Mouse (Mus musculus): ENCODE measurements at regions not wholly inside any gene's neighbourhood (a gene's known extent, or its start where the extent isn't known, plus 50 kb on each side); places are given as distances from the start of the nearest gene placed in this dataset.

DNA sequence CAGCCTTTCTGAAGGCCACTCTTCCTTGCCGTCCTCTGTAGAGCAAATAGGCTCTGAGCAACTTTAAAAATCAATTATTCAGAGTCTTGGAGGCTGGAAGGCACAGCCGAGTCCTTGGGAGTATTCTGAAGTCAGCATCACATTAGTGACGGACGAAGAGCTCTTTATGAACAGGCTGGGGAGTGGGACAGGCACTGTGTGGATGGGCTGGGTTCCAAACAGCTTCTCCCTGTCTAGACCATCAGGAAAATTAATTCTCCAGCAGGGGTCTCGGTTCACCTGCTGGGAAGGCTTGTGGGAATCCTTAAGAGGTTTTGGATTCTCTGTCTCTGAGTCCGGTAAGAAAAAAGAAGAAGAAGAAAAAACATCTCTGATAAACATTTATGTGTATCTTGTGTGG is 110.9 kb downstream of the Gm9817 start:
- Histone ChIP-seq H3K27me3 (replicated peaks) (no peaks in the 10 kb centered on the region), H3K27ac (no peak overlapping the region), H3K9me3 (no peaks in the 10 kb centered on the region), H3K9ac (no peak overlapping the region), H3K4me1 (peaks cover 9% of the 10 kb centered on the region; the same call in 1 of the 2 replicates), H3K36me3 (no peaks in the 10 kb centered on the region), H3K4me2 (replicated peaks) (no peak overlapping the region), H3K4me3 (no peak overlapping the region)
- ATAC-seq (ENCODE audit: low FRiP score, low read depth), result no peak
- WGBS, result 22% methylated on average over 6 of the region's 6 CpGs

DNA sequence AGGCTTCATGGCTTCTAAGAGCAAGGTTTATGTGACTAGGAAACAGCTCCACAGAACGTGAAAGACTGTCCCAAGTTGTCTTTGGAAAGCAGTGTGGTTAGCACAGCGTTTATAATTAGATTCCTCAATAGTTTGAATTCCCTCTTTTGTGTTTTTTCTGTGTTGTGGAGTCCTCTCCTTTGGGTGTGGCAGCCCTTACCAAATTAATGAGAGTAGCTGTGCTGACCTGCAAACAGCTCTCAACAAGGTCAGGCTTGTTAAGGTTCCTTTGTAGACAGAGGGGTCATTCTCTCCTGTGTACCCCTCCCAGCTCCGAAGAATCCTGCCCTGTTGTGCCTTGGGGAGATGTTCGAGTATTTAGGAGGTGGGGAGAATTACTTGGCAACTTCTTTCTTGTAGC is 111.7 kb downstream of the Gm9817 start:
- H3K4me1 ChIP-seq, result peaks cover 9% of the 10 kb centered on the region; the same call in 1 of the 2 replicates
- no peaks in the 10 kb centered on the region for H3K27me3 ChIP-seq (replicated peaks)
- no peaks in the 10 kb centered on the region for H3K36me3 ChIP-seq
- no peak overlapping the region for H3K9ac ChIP-seq
- H3K9me3 ChIP-seq, result no peaks in the 10 kb centered on the region
- no peak overlapping the region for H3K4me3 ChIP-seq
- ATAC-seq (ENCODE audit: low FRiP score, low read depth), result no peak
- no peak overlapping the region for H3K4me2 ChIP-seq (replicated peaks)
- H3K27ac ChIP-seq, result no peak overlapping the region
- 48% methylated on average over 4 of the region's 4 CpGs for WGBS

DNA sequence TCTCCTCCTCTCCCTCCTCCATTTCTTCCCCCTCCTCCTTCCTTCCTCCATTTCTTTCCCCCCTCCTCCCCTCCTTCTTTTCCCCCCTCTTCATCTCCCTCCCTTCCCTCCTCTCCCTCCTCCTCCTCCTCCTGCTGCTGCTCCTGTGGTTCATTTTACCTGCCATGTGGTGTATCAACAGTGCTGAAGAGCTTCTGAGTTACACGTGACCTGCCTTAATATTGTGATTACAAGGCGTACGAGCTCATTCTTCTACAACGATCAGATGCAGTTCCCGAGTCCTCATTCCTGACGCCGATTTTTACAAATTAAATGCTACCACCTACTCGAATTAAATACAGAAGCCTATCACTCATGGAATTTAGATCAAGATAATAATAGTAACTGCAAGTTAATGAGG is 113.6 kb downstream of the Gm9817 start:
- H3K4me1 ChIP-seq, result 0 out of 2 replicates have a peak, but pooled peaks cover 5% of the 10 kb centered on the region
- no peaks in the 10 kb centered on the region for H3K36me3 ChIP-seq
- H3K9ac ChIP-seq, result no peak overlapping the region
- 82% methylated on average over 8 of the region's 8 CpGs for WGBS
- H3K4me2 ChIP-seq (replicated peaks), result no peak overlapping the region
- H3K4me3 ChIP-seq, result no peak overlapping the region
- ATAC-seq (ENCODE audit: low FRiP score, low read depth), result no peak
- H3K27ac ChIP-seq, result no peak overlapping the region
- no peaks in the 10 kb centered on the region for H3K27me3 ChIP-seq (replicated peaks)
- no peaks in the 10 kb centered on the region for H3K9me3 ChIP-seq

DNA sequence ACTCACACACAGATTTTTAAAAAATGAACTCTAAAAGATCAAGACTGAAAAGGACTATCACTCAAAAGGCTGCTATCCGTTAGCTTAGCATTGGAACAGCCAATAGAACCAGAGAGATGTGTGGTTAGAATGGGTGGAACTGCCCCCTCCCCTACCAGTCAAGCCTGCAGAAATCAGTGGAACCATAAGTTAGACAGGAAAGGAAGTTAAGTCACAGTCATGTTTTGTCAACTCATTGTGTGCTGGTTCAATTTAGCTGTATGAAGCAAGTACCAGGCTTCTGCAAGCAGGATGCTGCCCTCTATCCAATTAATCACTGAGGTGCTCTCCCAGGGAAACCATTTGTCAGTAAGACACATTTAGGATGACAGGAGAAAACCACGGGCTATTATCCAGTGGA is 117.1 kb downstream of the Gm9817 start:
- Histone ChIP-seq H3K4me1 (no peaks in the 10 kb centered on the region), H3K4me3 (no peak overlapping the region), H3K27ac (no peak overlapping the region), H3K36me3 (no peaks in the 10 kb centered on the region), H3K27me3 (replicated peaks) (no peaks in the 10 kb centered on the region), H3K9me3 (no peaks in the 10 kb centered on the region), H3K9ac (no peak overlapping the region), H3K4me2 (replicated peaks) (no peak overlapping the region)
- WGBS, result 74% methylated on average over 2 of the region's 2 CpGs
- ATAC-seq (ENCODE audit: low FRiP score, low read depth), result no peak

DNA sequence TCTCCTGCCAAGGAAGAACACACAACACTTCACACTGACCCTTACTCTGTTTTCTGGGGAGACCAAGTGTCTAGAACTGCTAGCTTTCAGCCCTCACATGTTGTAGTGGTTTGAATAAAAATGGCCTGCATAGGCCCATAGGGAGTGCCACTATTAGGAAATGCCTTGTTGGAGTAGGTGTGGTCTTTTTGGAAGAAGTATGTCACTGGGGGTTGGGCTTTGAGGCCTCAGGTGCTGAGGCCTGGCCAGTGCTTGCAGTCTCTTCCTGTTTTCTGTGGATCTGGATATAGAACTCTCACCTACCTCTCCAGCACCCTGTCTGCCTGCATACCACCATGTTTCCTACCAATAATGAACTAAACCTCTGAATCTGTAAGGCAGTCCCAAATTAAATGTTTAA is 117.9 kb downstream of the Gm9817 start:
- H3K9ac ChIP-seq, result no peak overlapping the region
- H3K36me3 ChIP-seq, result no peaks in the 10 kb centered on the region
- no peaks in the 10 kb centered on the region for H3K9me3 ChIP-seq
- ATAC-seq (ENCODE audit: low FRiP score, low read depth), result no peak
- H3K4me2 ChIP-seq (replicated peaks), result no peak overlapping the region
- H3K27me3 ChIP-seq (replicated peaks), result no peaks in the 10 kb centered on the region
- H3K4me1 ChIP-seq, result no peaks in the 10 kb centered on the region
- no peak overlapping the region for H3K4me3 ChIP-seq
- H3K27ac ChIP-seq, result no peak overlapping the region

DNA sequence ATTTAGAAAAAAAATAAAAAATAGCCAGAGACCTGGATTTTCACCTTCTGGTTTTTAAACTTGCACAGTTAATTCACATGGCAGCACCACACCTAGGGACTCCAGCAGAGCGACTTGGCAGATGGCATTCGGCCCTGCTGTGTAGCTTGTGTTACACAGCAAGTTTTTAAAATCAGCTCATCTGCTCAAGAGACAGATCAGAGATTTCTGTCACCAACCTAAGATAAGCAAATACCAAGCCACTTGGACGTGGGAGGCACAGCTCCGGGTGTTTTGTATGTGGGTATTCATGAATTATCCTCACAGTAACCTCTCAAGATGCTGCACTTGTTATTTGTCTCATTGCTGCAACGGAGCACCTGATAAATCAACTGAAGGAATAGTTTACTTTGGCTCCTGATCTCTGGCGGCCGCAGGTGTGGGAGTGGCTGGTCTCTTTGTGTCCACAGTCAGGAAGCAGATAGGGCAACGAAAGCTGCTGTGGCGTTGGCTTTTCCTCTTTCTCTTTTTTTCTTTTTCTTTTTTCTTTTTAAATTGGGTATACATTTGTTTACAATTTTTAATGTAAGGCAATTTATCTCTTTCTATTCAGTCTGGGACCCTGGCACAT is 122.1 kb downstream of the Gm9817 start:
- Histone ChIP-seq H3K27me3 (replicated peaks) (no peaks in the 10 kb centered on the region), H3K9ac (no peak overlapping the region), H3K4me2 (replicated peaks) (no peak overlapping the region), H3K4me1 (no peaks in the 10 kb centered on the region), H3K36me3 (no peaks in the 10 kb centered on the region), H3K9me3 (no peaks in the 10 kb centered on the region), H3K4me3 (no peak overlapping the region), H3K27ac (no peak overlapping the region)
- WGBS, result 83% methylated on average over 9 of the region's 9 CpGs
- ATAC-seq (ENCODE audit: low FRiP score, low read depth), result no peak

DNA sequence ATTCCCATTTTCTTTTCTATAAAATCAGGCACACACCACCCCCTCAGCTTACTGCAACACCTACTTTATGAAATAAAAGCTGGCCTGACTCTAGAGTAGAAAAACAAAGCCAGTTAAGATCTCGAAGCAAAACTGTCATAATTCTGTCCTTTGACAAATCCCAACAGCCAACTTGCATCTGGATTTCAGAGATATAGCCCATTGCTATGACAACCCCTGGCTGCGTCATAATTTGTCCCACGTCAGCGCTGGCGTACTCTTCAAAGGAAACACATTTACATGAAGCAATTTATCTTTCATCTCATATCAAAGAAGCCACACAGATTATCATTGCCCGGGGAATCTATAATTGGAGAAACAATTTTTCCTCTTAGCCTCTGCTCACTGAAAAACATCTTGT is 126.4 kb downstream of the Gm9817 start:
- Histone ChIP-seq H3K27me3 (replicated peaks) (no peaks in the 10 kb centered on the region), H3K4me3 (no peak overlapping the region), H3K27ac (no peak overlapping the region), H3K4me2 (replicated peaks) (no peak overlapping the region), H3K4me1 (no peaks in the 10 kb centered on the region), H3K36me3 (no peaks in the 10 kb centered on the region), H3K9ac (no peak overlapping the region), H3K9me3 (no peaks in the 10 kb centered on the region)
- ATAC-seq (ENCODE audit: low FRiP score, low read depth), result no peak
- WGBS, result 78% methylated on average over 6 of the region's 6 CpGs

DNA sequence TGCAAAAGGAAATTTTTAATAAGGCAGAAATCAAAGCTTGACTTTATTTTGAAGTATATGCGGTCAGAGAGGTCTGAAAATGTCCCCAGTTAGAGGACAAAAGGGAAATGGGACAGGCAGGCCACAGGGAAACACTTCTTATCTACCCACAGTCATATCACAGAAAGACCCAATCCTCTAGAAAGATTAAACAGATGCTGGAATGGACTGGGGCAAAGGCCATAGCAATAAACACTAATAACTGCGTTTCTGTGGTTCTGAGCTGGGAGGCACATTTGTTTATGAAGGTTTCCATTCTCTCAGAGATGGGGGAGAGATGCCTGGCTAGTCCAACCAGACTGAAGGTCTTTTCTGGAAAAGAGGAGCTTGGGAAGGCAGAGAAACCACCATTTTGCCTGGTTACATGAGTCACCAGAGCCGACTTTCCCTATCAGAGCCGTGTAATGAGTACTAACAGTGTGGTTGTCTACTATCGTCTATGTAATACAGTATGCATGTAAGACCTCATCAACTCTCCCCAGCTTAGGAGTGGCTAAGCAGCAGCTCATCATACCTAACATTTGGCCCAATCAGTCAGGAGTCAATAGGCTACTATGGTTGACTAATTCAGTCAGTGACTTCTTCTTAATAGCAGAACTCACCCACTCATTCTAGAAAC is 130.2 kb downstream of the Gm9817 start:
- ATAC-seq (ENCODE audit: low FRiP score, low read depth), result no peak
- Histone ChIP-seq H3K36me3 (no peaks in the 10 kb centered on the region), H3K9me3 (no peaks in the 10 kb centered on the region), H3K27ac (no peak overlapping the region), H3K4me1 (no peaks in the 10 kb centered on the region), H3K27me3 (replicated peaks) (no peaks in the 10 kb centered on the region), H3K4me3 (no peak overlapping the region), H3K4me2 (replicated peaks) (no peak overlapping the region), H3K9ac (no peak overlapping the region)
- 86% methylated on average over 5 of the region's 5 CpGs for WGBS

DNA sequence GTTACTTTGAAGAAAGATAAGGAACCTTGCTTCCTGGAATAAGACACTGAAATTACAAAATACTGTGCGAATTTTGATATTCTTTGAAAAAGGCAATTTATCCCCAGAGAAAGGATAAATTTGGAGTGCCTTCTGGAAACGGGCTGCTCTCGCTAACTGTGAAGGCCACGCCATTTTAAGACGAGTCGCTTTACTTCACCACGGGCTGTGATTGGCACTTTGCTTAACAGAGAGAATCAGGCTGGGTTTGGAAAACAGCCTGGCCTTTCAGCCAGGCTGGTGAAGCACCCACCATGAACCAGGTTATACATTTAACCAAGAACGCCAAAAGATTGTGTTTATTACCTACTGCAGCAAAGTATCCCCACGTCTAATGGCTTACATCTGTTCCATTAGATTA is 132.7 kb downstream of the Gm9817 start:
- no peaks in the 10 kb centered on the region for H3K36me3 ChIP-seq
- ATAC-seq (ENCODE audit: low FRiP score, low read depth), result no peak
- no peaks in the 10 kb centered on the region for H3K9me3 ChIP-seq
- 85% methylated on average over 9 of the region's 9 CpGs for WGBS
- H3K4me1 ChIP-seq, result no peaks in the 10 kb centered on the region
- H3K27me3 ChIP-seq (replicated peaks), result no peaks in the 10 kb centered on the region
- H3K4me3 ChIP-seq, result no peak overlapping the region
- H3K4me2 ChIP-seq (replicated peaks), result no peak overlapping the region
- H3K27ac ChIP-seq, result no peak overlapping the region
- H3K9ac ChIP-seq, result no peak overlapping the region

DNA sequence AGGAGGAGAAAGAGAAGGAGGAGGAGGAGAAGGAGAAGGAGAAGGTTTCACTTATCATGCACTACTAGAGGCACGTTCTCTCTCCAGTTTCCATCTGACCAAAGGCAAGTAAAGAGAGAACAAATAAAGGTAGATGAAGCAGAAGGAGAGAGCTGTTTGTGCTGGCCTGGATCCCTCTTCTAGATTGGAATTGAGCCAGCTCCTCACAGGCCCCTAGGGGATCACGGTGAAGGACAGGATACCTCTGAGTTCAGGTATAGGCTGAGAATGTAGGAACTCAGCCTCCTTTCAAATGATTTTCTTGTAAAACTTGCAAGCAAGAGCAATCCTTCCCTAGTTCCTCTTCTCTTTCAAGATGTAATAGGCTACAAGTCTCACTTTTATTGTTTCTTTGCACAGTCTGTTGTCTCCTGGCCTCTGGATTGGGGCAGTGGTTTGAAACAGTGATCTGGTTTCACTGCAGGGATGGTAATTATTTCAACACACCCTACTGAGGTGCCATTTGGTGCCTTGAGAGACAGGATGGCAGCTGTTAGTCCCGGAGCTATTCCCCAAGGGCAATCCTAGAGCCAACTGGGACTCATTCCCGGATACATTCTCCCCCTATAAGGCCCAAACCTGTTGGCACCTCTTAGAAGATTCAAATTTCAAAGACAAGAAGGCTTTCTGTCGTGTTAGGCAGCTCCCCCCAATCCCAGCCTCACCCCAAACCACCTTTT is 134.8 kb downstream of the Gm9817 start:
- H3K9ac ChIP-seq, result no peak overlapping the region
- 23% methylated on average over 5 of the region's 5 CpGs for WGBS
- H3K27me3 ChIP-seq (replicated peaks), result no peaks in the 10 kb centered on the region
- no peaks in the 10 kb centered on the region for H3K9me3 ChIP-seq
- no peak for ATAC-seq (ENCODE audit: low FRiP score, low read depth)
- H3K36me3 ChIP-seq, result no peaks in the 10 kb centered on the region
- H3K4me1 ChIP-seq, result no peaks in the 10 kb centered on the region
- no peak overlapping the region for H3K4me3 ChIP-seq
- H3K27ac ChIP-seq, result no peak overlapping the region
- H3K4me2 ChIP-seq (replicated peaks), result no peak overlapping the region

DNA sequence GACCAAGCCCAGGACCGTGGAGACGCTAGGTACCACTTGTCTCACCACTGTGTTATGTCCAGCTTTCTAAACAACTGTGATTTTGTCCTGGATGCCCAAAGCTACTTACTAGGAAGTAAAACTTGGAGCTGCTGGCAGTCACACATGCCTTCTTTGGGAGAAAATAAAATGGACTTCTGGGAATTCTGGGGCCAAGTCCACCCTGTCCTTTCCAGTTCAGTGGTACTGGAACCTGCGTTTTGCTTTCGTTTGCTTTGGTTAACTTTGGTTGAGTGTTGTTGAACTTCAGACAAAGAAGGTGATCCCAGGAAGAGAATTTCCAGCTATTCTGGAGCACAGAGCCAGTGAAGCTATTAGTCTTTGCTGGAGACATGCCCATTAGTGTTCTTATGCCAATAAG is 139.8 kb downstream of the Gm9817 start:
- no peak overlapping the region for H3K27ac ChIP-seq
- ATAC-seq (ENCODE audit: low FRiP score, low read depth), result no peak
- WGBS, result 96% methylated on average over 4 of the region's 4 CpGs
- no peaks in the 10 kb centered on the region for H3K36me3 ChIP-seq
- H3K4me2 ChIP-seq (replicated peaks), result no peak overlapping the region
- no peak overlapping the region for H3K9ac ChIP-seq
- H3K9me3 ChIP-seq, result no peaks in the 10 kb centered on the region
- H3K4me3 ChIP-seq, result no peak overlapping the region
- no peaks in the 10 kb centered on the region for H3K27me3 ChIP-seq (replicated peaks)
- no peaks in the 10 kb centered on the region for H3K4me1 ChIP-seq

DNA sequence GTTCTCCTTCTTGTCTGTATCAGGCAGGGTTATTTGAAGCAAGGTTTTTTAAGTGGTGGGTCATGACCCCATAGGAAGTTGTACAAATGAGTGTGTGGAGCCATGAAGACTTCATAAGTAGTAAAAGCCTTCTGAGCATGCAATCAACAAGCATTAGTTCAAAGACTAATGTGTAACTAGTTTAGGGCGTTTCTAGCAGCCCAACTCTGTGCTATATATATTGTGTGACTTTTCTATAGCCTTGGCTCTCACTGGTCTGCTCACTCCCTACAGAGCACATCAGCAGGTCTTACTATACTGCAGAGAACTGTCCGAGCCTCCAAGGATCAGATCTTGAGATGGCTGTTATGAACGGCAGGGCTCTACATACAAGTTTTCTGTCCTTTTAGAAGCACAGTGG is 141.2 kb downstream of the Gm9817 start:
- 69% methylated on average over 3 of the region's 3 CpGs for WGBS
- no peak for ATAC-seq (ENCODE audit: low FRiP score, low read depth)

DNA sequence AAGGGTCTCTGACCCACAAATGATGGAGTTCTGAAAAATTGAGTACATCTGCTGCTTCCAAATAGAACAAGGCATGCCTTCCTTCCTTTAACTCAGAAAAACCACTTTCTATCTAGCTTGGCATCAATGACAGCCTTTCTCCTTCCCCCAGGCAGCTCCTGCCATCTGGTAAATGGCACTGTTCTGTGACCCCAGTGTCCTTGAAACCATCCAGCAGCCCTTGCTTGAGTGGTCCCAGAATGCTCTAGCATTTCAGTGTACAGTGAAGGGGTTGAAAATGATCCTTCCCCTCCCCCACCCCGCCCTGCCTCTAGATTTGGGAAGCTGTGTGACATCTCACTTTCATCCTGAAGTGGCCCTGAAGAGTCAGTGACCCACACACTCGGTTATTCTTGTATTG is 152.3 kb downstream of the Gm9817 start:
- H3K36me3 ChIP-seq, result no peaks in the 10 kb centered on the region
- no peak for ATAC-seq (ENCODE audit: low FRiP score, low read depth)
- H3K4me1 ChIP-seq, result no peaks in the 10 kb centered on the region
- no peaks in the 10 kb centered on the region for H3K27me3 ChIP-seq (replicated peaks)
- H3K9ac ChIP-seq, result no peak overlapping the region
- no peak overlapping the region for H3K4me3 ChIP-seq
- 85% methylated on average over 2 of the region's 2 CpGs for WGBS
- no peak overlapping the region for H3K27ac ChIP-seq
- H3K4me2 ChIP-seq (replicated peaks), result no peak overlapping the region
- no peaks in the 10 kb centered on the region for H3K9me3 ChIP-seq

More for the DNA sequence above, 141.2 kb downstream of the Gm9817 start:
- Histone ChIP-seq H3K4me1 (no peaks in the 10 kb centered on the region), H3K4me3 (no peak overlapping the region), H3K4me2 (replicated peaks) (no peak overlapping the region), H3K9me3 (no peaks in the 10 kb centered on the region), H3K27ac (no peak overlapping the region), H3K27me3 (replicated peaks) (no peaks in the 10 kb centered on the region), H3K36me3 (no peaks in the 10 kb centered on the region), H3K9ac (no peak overlapping the region)

Data from neural tube, embryonic 12.5 days (tissue).